ENCODE assay signal across 31 mouse cellular contexts in the genomic region with DNA sequence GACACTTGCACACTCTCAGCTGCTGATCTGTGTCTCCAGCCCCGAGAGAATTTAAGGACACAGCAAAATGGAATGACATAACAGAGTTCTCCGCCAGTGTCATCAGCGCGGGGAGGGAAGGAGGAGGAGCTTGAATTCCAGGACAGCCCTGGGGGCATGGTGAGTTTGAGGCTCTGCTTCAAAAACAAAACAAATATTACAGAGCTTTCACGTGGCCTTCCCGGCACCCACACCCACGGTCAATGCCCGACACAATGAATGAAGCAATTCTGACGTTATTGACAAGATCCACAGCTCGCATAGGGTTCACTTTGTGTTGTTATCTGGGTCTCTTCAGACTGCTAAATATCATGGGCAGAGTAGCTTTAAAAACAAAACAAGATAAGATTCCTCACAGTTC.
"Had no signal": no experiment of that assay in that cellular context is flagged by ENCODE, and none has a peak within 500 bp of the region (broad histone marks: within the 10 kb centered on the region; RNA-seq: fewer than 3 reads in every experiment).

No protein-coding gene starts in this region.

- H3K4me3 ChIP-seq: left cerebral cortex, adult 2 months; limb, embryonic 10.5 days; limb, embryonic 12.5 days; limb, embryonic 13.5 days; limb, embryonic 15.5 days; liver, embryonic 13.5 days; liver, embryonic 15.5 days; lung, embryonic 15.5 days; megakaryocyte, embryonic 14.5 days; midbrain, embryonic 10.5 days; midbrain, embryonic 12.5 days; midbrain, embryonic 13.5 days; midbrain, embryonic 15.5 days; myocyte; neural tube, embryonic 12.5 days; neural tube, embryonic 13.5 days had no signal

- DNase-seq: left cerebral cortex, postnatal 4 days; liver; liver, embryonic 13.5 days; lung, adult 18-20 months; lung, adult 2 months; lung, embryonic 14.5 days; lung, postnatal 10 days; lung, postnatal 14 days; lung, postnatal 36 days; lung, postnatal 4 days; midbrain, embryonic 14.5 days had no signal

- H3K4me2 ChIP-seq: limb, embryonic 12.5 days; limb, embryonic 13.5 days; limb, embryonic 15.5 days; liver, embryonic 13.5 days; liver, embryonic 15.5 days; lung, embryonic 14.5 days; lung, embryonic 15.5 days; midbrain, embryonic 11.5 days; midbrain, embryonic 12.5 days; midbrain, embryonic 13.5 days; midbrain, embryonic 15.5 days; neural tube, embryonic 12.5 days; neural tube, embryonic 13.5 days had no signal

- H3K36me3 ChIP-seq: limb, embryonic 10.5 days; limb, embryonic 12.5 days; limb, embryonic 13.5 days; limb, embryonic 15.5 days; liver, embryonic 13.5 days; liver, embryonic 15.5 days; lung, embryonic 15.5 days; midbrain, embryonic 10.5 days; midbrain, embryonic 12.5 days; midbrain, embryonic 13.5 days; midbrain, embryonic 15.5 days; neural tube, embryonic 12.5 days; neural tube, embryonic 13.5 days had no signal

- H3K4me1 ChIP-seq: limb, embryonic 10.5 days; limb, embryonic 12.5 days; limb, embryonic 13.5 days; limb, embryonic 15.5 days; lung, embryonic 15.5 days; megakaryocyte, embryonic 14.5 days; midbrain, embryonic 10.5 days; midbrain, embryonic 12.5 days; midbrain, embryonic 13.5 days; midbrain, embryonic 15.5 days; neural tube, embryonic 12.5 days; neural tube, embryonic 13.5 days had no signal

- H3K9ac ChIP-seq: limb, embryonic 12.5 days; limb, embryonic 13.5 days; limb, embryonic 15.5 days; liver, embryonic 13.5 days; liver, embryonic 14.5 days; liver, embryonic 15.5 days; lung, embryonic 14.5 days; lung, embryonic 15.5 days; midbrain, embryonic 12.5 days; midbrain, embryonic 13.5 days; midbrain, embryonic 15.5 days; neural tube, embryonic 12.5 days; neural tube, embryonic 13.5 days had no signal

- H3K9me3 ChIP-seq: limb, embryonic 10.5 days; limb, embryonic 12.5 days; limb, embryonic 13.5 days; limb, embryonic 15.5 days; liver, embryonic 13.5 days; liver, embryonic 15.5 days; lung, embryonic 15.5 days; midbrain, embryonic 10.5 days; midbrain, embryonic 12.5 days; midbrain, embryonic 13.5 days; midbrain, embryonic 15.5 days; neural tube, embryonic 12.5 days; neural tube, embryonic 13.5 days had no signal

- ATAC-seq: lung, postnatal 0 days; midbrain, embryonic 13.5 days; midbrain, embryonic 15.5 days; midbrain, embryonic 16.5 days had no signal

- H3K27ac ChIP-seq: left cerebral cortex, adult 2 months; limb, embryonic 10.5 days; limb, embryonic 12.5 days; limb, embryonic 13.5 days; limb, embryonic 15.5 days; liver, embryonic 13.5 days; liver, embryonic 14.5 days; liver, embryonic 15.5 days; lung, embryonic 15.5 days; macrophage; midbrain, embryonic 10.5 days; midbrain, embryonic 12.5 days; midbrain, embryonic 13.5 days; midbrain, embryonic 15.5 days; neural tube, embryonic 12.5 days; neural tube, embryonic 13.5 days had no signal

- H3K27me3 ChIP-seq: limb, embryonic 12.5 days; limb, embryonic 13.5 days; limb, embryonic 15.5 days; liver, embryonic 13.5 days; lung, embryonic 15.5 days; midbrain, embryonic 12.5 days; midbrain, embryonic 13.5 days; midbrain, embryonic 15.5 days; neural tube, embryonic 12.5 days; neural tube, embryonic 13.5 days had no signal
